Mouse (Mus musculus) CH12.LX (cell line): ENCODE data around the gene Slc43a1.

Experiments used
- BHLHE40 ChIP-seq: IDR thresholded peaks from 2 replicates; pipeline ENCODE4 v1.6.1; 2011; ENCODE audit warnings: mild to moderate bottlenecking, low read depth, low read length, improper control_type of control experiment
- CHD1 ChIP-seq: IDR thresholded peaks from 2 replicates; pipeline ENCODE4 v1.6.1; 2012; ENCODE audit warnings: low read depth, low read length, improper control_type of control experiment, inconsistent platforms
- CTCF ChIP-seq, 2 experiments: IDR thresholded peaks in 1 of 2; conservative IDR thresholded peaks in 1 of 2; 2 replicates each; pipeline ENCODE4 v1.5.1; 2011 to 2012; ENCODE audit warnings: low read depth in 2 of 2, low read length in 2 of 2, improper control_type of control experiment in 1 of 2, inconsistent platforms in 1 of 2, mild to moderate bottlenecking in 1 of 2, moderate library complexity in 1 of 2
- EP300 ChIP-seq: IDR thresholded peaks from 2 replicates; pipeline ENCODE4 v1.6.1; 2011; ENCODE audit warnings: low read length, improper control_type of control experiment
- JUN ChIP-seq: IDR thresholded peaks from 2 replicates; pipeline ENCODE4 v1.6.1; 2011; ENCODE audit warnings: low read depth, mild to moderate bottlenecking, low read length, improper control_type of control experiment, moderate library complexity; ENCODE audit not compliant: insufficient read depth
- MAFK ChIP-seq: IDR thresholded peaks from 2 replicates; pipeline ENCODE4 v1.6.1; 2011; ENCODE audit warnings: low read length, improper control_type of control experiment; ENCODE audit not compliant: insufficient replicate concordance
- MAX ChIP-seq: IDR thresholded peaks from 2 replicates; pipeline ENCODE4 v1.6.1; 2011; ENCODE audit warnings: low read length, improper control_type of control experiment
- PAX5 ChIP-seq: IDR thresholded peaks from 2 replicates; pipeline ENCODE4 v1.6.1; 2012; ENCODE audit warnings: low read length, inconsistent platforms, mixed read lengths
- POLR2AphosphoS2 ChIP-seq: IDR thresholded peaks from 2 replicates; pipeline ENCODE4 v1.6.1; 2011; ENCODE audit warnings: low read depth, low read length, improper control_type of control experiment
- RAD21 ChIP-seq: IDR thresholded peaks from 2 replicates; pipeline ENCODE4 v1.6.1; 2011; ENCODE audit warnings: low read depth, mild to moderate bottlenecking, low read length, improper control_type of control experiment, moderate library complexity
- ZMIZ1 ChIP-seq: IDR thresholded peaks from 2 replicates; pipeline ENCODE4 v1.6.1; 2012; ENCODE audit warnings: low read depth, mild to moderate bottlenecking, inconsistent platforms, low read length, improper control_type of control experiment

- TF ChIP-seq PAX5 (no peak), BHLHE40 (no peak), MAX (no peak), CTCF (conservative IDR thresholded peaks at IDR 0.05 in 1 of 2, IDR thresholded peaks at IDR 0.05 in 1 of 2; ENCODE audit: low read depth in 2 of 2, low read length in 2 of 2) (no peak), MAFK (no peak), JUN (no peak), RAD21 (no peak), CHD1 (no peak), POLR2AphosphoS2 (no peak), EP300 (no peak), ZMIZ1 (no peak)
These were observed 26.0 kb upstream of the Slc43a1 start for GRCm38 (mm10) chr2:84812676-84813075.
